Mouse (Mus musculus) splenic B cell, adult 2 months (primary cell): ENCODE measurements at regions not wholly inside any gene's neighbourhood (a gene's known extent, or its start where the extent isn't known, plus 50 kb on each side); places are given as distances from the start of the nearest gene placed in this dataset.
A peak's percentile ranks its signal among the peaks of the same experiment; 100 is the strongest.

Source experiments
- DNase-seq: peaks from one replicate; pipeline ENCODE4 v3.0.0-alpha.2; 2011; ENCODE audit warnings: low read depth, low spot score
- H3K27me3 ChIP-seq: 2 replicates; pipeline ENCODE4 v1.6.1; 2012; ENCODE audit warnings: mild to moderate bottlenecking, low read length, moderate library complexity, mixed read lengths; ENCODE audit not compliant: control insufficient read depth, poor library complexity, insufficient read depth, severe bottlenecking
- H3K36me3 ChIP-seq: 2 replicates; pipeline ENCODE4 v1.6.1; 2012; ENCODE audit warnings: mild to moderate bottlenecking, low read length, moderate library complexity, mixed read lengths; ENCODE audit not compliant: control insufficient read depth, poor library complexity, insufficient read depth, severe bottlenecking

- DNase-seq, result no peak
- H3K36me3 ChIP-seq, result no peaks in the 10 kb centered on the region
- H3K27me3 ChIP-seq, result no peaks in the 10 kb centered on the region
Observed at GRCm38 (mm10) chr3:38230796-38231195, 253.8 kb downstream of the Ankrd50 start.

GRCm38 (mm10) chr3:38229686-38230085 lies 255.0 kb downstream of the Ankrd50 start:
- Histone ChIP-seq H3K27me3 (no peaks in the 10 kb centered on the region; the same call in 1 of the 2 replicates), H3K36me3 (no peaks in the 10 kb centered on the region)
- no peak for DNase-seq

- no peak for DNase-seq
- H3K27me3 ChIP-seq, result no peaks in the 10 kb centered on the region; the same call in 1 of the 2 replicates
- H3K36me3 ChIP-seq, result no peaks in the 10 kb centered on the region
Observed at GRCm38 (mm10) chr3:38229051-38229450, 255.6 kb downstream of the Ankrd50 start.

GRCm38 (mm10) chr3:38227596-38227995 lies 257.0 kb downstream of the Ankrd50 start:
- DNase-seq, result peak; percentile 71
- H3K36me3 ChIP-seq, result no peaks in the 10 kb centered on the region

GRCm38 (mm10) chr3:38227121-38227520 lies 257.5 kb downstream of the Ankrd50 start:
- Histone ChIP-seq H3K27me3 (no peaks in the 10 kb centered on the region; the same call in 1 of the 2 replicates), H3K36me3 (no peaks in the 10 kb centered on the region)
- DNase-seq, result no peak

More at GRCm38 (mm10) chr3:38227596-38227995, 257.0 kb downstream of the Ankrd50 start:
- no peaks in the 10 kb centered on the region; the same call in 1 of the 2 replicates for H3K27me3 ChIP-seq

GRCm38 (mm10) chr3:38226147-38226546 lies 258.5 kb downstream of the Ankrd50 start:
- no peak for DNase-seq
- H3K27me3 ChIP-seq, result no peaks in the 10 kb centered on the region; the same call in 1 of the 2 replicates

GRCm38 (mm10) chr3:38221834-38222215 lies 262.8 kb downstream of the Ankrd50 start:
- Histone ChIP-seq H3K36me3 (no peaks in the 10 kb centered on the region), H3K27me3 (no peaks in the 10 kb centered on the region; the same call in 1 of the 2 replicates)
- no peak for DNase-seq

More at GRCm38 (mm10) chr3:38226147-38226546, 258.5 kb downstream of the Ankrd50 start:
- H3K36me3 ChIP-seq, result no peaks in the 10 kb centered on the region

GRCm38 (mm10) chr3:38220934-38221833 lies 263.5 kb downstream of the Ankrd50 start:
- Histone ChIP-seq H3K36me3 (no peaks in the 10 kb centered on the region), H3K27me3 (no peaks in the 10 kb centered on the region; the same call in 1 of the 2 replicates)
- DNase-seq, result peak; percentile 70

GRCm38 (mm10) chr3:38209081-38209480 lies 275.6 kb downstream of the Ankrd50 start:
- Histone ChIP-seq H3K27me3 (no peaks in the 10 kb centered on the region), H3K36me3 (no peaks in the 10 kb centered on the region)
- no peak for DNase-seq

- DNase-seq, result no peak
- H3K27me3 ChIP-seq, result no peaks in the 10 kb centered on the region
- H3K36me3 ChIP-seq, result no peaks in the 10 kb centered on the region
Observed at GRCm38 (mm10) chr3:38207867-38208266, 276.8 kb downstream of the Ankrd50 start.

- Histone ChIP-seq H3K36me3 (no peaks in the 10 kb centered on the region), H3K27me3 (no peaks in the 10 kb centered on the region)
- DNase-seq, result peak; percentile 64
Observed at GRCm38 (mm10) chr3:38201861-38202656, 282.6 kb downstream of the Ankrd50 start.

GRCm38 (mm10) chr3:38194001-38194400 lies 290.6 kb downstream of the Ankrd50 start:
- DNase-seq, result no peak
- Histone ChIP-seq H3K36me3 (no peaks in the 10 kb centered on the region), H3K27me3 (no peaks in the 10 kb centered on the region)

GRCm38 (mm10) chr3:38187406-38187896 lies 297.2 kb downstream of the Ankrd50 start:
- no peaks in the 10 kb centered on the region for H3K36me3 ChIP-seq
- H3K27me3 ChIP-seq, result no peaks in the 10 kb centered on the region
- DNase-seq, result no peak

GRCm38 (mm10) chr3:38186503-38186902 lies 298.1 kb downstream of the Ankrd50 start:
- H3K27me3 ChIP-seq, result no peaks in the 10 kb centered on the region
- no peaks in the 10 kb centered on the region for H3K36me3 ChIP-seq
- DNase-seq, result no peak

- peak; percentile 36 for DNase-seq
- Histone ChIP-seq H3K27me3 (no peaks in the 10 kb centered on the region), H3K36me3 (no peaks in the 10 kb centered on the region)
Observed at GRCm38 (mm10) chr3:38178295-38178694, 306.3 kb downstream of the Ankrd50 start.
